Mouse (Mus musculus) heart, postnatal 4 days (tissue): ENCODE data around the gene Exosc2. TPM values are rescaled to one million over a fixed set of nuclear protein-coding genes. Genes with fewer than 3 reads are reported as not detected.
A peak's percentile ranks its signal among the peaks of the same experiment; 100 is the strongest.

ENCODE experiments used
- DNase-seq: peaks from one replicate; pipeline ENCODE4 v3.0.0; 2021
- total RNA-seq, 2 experiments: library from RNA; stranded (reverse); gene quantifications; 2 replicates each; pipeline ENCODE4 v1.2.3; 2021

The Exosc2 gene
- 10 to 100 TPM; 21.6 to 22.9 TPM for total RNA-seq

DNA sequence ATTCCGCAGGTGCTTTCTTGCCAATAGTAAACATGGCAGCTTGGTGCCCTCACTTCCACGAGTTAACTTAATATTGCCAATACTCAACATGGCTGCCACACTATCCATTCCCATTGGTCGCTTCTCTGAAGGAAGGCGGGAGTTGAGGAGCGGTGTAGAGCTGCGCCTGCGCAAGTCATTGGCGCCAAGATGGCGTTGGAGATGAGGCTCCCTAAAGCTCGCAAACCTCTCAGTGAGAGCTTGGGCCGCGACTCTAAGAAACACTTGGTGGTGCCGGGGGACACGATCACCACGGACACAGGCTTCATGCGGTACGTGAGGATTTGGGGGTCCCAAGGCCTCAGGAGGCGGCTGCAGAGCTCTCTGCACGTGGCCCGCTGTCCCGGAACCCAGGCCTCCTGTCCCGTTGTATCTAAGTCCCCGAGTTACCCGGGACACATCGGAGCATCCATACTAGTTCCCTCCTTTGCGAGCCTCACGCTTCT lies at the start of gene Exosc2:
Exosc2 (plus strand) TSS at position 165 of the 485 bp plus-strand sequence.
- peak; percentile 94 for DNase-seq

DNA sequence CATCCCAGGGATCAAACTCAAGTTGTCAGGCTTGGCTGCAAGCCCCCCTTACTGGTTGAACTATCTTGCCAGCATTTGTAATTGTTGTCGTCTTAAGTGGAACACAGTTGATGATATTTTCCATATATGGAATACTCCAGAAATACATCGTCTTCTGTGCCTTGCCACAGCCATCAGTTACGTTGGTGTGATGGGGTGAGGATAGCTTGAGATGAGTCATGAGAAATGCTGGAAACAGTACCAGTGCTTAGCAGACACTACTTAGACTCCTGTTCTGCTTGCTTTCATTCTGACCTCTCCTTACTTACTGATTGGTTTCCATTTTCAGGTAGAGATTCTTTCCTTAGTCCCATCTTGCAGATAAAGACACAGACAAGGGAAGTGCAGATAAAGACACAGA lies 37.0 kb upstream of the Exosc2 start:
- no peak for DNase-seq

DNA sequence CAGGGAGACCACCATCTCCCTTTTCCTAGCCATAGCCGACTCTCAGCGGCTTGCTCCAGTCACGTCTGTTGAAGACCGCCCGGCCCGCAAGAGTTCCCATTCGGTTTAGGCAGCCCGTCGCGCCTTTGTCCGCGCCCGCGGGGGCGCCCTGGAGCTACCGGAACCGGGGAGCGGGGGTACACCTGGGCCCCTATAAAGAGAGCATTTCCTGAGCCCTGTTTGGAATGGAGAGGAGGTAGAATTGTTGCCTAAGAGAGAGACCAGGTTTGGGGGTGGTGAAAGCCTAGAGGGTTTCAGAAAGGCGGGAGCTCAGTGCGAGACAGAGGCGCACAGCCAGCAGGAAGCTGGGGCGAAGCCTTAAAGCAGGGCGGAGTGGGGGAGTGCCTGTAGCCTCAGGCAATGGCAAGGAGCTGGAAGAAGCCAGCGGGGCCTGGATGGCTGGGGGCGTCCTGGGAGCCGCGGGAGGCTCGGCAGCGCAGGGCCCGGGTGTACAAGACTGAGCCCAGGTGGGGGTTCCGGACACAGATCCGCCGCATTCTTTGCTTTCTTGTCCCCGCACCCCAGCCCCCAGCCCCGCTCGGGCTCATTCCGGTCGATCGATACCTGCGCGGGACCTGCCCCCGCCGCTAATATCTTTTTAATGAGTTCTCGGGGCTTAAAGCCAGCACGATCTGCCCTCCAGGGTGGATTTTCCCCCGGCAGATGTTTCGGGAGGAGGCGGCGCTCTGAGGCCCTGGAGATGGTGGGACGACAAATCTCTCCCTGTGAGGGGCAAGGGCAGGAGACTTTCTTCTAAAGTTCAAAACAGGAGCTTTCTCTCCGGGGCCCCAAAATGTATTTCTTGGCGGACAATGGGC lies 35.0 kb upstream of the Exosc2 start:
- DNase-seq, result no peak

DNA sequence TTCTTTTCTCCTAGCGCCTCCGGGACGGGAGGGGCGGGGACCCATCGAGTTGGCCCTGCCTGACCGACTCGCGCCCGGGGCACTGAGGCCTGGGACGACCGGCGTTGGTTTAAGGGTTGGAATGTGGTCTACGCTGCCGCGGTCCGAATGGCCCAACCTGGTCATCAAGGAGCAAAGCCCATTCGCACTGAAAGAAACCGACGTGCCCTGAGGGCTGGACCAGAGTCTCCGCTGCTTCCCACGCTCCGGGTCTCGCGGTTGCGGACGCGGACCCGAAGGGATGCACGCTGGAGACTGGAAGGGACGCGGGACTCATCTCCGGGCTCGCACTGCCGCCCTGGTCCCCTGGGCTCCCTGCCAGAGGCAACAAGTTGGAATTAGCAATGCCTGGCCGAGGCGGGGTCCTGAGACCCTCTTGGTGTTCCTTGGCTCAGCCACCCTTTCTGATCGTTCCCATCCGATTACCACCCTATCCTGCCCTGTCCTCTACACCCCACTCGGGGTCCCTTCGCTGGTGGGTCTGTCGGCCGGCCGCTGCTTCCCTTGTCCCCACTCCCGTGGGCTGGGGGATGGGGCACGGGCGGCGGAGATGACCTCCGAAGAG lies 34.3 kb upstream of the Exosc2 start:
- DNase-seq, result no peak

DNA sequence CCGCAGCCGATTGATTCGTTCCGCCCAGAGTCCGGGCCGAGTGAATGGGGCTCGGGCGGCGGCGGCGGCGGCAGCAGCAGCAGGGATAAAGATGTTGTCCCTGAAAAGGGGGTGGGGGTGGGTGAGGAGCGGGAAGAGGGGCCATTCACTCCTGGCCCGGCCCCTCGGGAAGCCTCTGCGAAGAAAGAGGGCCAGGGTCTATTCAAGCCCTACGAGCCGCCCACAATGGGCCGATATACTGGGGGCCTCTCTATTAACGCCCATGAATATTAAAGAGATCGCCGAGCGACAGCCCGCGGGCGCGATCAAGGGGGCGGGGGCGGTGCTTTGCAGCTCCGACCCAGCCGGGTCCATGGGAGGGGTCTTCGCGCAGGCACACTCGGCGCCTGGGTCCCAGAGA lies 33.8 kb upstream of the Exosc2 start:
- no peak for DNase-seq

DNA sequence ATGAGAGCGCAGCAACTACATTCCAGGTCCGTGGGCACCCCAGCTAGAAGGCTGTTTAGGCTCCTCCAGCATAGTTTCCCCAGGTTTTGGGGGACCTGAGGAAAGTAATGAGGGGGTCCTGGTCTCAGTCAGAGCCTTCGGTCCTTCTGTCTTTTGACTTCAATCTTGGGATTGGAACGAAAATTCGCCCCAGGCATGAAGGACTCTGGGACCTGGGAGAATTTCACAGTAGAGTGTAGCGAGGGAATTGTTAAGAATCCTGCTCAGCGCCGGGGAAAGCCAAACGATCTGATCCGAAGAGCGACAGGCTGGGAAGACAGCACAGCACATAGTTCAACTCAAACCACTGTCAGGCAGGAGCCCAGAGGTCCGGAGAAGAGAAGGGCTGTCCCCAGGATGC lies 33.2 kb upstream of the Exosc2 start:
- DNase-seq, result no peak

DNA sequence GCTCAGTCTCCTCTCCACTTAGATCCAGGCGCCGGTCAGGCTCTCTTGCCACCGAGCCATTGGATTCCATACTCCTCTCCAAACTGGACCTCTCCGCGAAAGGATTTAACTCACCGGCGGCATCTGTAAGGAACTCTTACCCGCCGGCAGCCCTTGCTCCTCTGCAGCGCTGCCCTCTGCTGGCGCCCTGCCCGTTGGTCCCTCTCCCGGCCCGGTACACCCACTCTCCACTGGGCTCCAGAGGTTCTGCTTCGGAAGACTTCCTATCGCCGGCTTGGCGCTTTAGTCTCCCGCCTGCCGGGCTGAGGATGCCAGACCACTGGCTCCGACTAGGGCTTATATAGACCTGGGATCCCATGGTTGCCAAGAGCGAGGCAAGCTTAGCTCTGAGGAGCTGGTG lies 32.7 kb upstream of the Exosc2 start:
- DNase-seq, result peak; percentile 52

DNA sequence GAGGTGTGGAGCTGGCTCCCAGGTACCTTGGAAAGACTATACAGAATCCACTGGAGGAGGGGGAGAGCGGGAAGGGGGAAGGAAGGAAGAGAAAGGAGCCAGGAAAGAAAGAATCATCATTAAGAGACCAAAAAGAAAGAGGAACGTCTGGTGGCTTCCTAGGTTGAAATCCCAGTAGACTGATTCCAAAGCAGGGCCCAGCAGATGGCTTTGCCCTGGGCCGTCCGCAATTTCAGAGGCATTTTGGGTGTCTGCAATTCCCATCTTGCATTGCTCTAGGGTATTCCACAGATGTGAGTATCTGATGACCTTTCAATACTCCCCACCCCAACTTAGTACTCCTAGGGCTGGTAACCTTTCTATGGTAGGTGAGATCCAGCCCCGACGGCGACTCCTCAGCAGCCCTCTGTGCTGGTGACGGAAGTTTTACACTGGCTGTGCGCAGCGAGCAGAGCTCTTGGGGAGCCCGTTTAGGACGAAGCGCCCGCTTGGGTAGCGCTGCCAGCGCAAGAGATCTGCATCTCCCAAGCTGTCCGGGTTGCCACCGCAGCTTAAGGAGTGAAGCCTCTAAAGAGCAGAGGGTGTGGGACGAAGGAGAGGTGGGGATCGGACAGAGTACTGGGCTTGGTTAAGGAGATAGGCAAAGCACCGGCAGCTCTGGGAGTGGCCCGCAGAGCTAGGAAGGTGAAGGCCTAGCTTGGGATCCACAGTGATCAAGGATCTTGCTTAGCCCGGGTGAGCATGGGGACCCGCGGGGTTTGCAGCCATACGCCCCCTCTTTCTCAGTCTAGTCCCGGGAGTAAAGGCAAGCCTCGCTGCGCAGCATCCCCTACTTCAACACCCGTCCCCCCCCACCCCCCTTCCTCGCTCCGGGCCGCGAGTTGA lies 31.7 kb upstream of the Exosc2 start:
- DNase-seq, result no peak

DNA sequence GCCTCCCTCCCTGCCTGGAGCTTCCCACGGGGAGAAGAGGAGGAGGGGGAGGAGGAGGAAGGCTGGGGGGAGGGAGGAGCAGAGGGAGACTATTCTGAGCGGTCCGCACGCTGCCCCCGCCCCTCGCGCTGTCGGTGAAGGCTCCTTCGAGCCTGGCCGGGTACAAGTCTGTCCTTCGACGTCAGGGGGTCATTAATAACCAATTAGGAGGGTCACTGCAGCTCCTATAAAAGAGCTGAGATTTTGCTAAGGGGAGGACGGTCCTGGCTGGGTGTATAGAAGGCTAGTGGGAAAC lies 31.1 kb upstream of the Exosc2 start:
- DNase-seq, result no peak

DNA sequence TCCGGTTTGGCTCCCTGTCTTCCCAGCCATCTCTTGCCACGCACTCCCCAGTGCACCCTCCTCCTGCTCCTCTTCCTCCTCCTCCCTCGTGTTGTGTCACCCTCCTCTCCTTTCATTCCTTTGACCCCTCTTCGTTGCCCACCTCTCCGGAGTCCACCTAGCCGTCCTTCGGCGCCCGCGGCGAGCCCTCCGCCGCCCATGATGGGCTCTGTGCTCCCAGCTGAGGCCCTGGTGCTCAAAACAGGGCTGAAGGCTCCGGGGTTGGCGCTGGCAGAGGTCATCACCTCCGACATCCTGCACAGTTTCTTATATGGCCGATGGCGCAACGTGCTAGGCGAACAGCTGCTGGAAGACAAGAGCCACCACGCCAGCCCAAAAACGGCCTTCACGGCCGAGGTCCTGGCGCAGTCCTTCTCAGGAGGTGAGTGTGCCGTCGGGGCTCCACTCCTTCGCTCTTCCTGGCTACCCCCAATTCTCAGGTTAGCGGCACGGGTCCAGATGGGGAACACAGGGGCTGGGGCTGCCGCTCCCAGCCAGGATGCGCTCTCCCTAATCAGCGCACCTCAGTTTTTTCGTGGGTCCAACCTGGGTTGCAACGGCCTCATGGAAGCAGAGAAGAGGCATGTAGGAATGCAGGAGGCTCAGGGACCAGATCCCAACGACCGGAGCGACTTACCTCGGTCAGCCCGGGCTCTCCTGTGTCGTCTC lies 30.5 kb upstream of the Exosc2 start, which contains the start of gene Prdm12:
Prdm12 (plus strand) TSS at position 137 of the 708 bp plus-strand sequence.
- no peak for DNase-seq

DNA sequence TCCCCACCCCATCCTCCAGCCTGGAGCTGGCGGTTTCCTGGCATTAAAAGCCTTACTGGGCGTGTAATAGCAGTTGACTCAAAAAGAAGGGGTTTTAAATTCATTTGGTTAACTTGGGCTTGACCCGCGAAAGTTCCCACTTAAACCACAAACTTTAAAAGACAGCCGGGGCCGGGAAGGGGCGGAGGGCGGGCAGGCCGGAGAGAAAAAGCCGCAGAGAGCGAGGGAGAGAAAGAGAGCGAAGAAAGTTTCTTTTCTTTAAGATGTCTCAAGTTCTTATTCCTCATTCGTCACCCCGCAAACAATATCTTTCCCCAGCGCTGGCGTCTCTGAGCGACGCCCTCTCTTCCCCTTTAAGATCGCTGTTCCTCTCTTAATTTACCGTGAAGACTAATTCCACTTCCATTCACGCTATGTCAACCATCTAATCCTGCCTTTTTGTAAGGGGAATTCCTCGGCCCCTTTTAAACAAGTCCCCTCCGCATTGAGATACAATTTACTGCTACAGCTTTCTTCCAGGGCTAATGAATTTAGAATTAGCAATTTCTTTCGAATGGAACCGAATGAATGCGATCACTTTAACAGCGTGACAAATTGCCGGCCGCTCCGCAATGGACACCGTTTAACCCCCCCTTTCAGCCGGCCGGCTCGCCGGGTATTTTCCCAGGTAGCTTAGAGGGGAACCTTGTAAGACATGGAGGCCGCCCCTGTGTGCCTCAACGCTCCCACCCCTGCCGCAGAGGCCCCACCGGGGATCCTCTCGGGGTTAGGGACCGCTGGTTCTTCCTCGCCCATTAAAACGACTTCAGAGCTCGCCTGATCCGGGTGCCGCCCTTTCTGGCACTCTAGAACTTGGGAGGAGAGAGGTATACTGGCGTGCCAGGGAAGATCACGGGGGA lies 29.7 kb upstream of the Exosc2 start:
- no peak for DNase-seq

DNA sequence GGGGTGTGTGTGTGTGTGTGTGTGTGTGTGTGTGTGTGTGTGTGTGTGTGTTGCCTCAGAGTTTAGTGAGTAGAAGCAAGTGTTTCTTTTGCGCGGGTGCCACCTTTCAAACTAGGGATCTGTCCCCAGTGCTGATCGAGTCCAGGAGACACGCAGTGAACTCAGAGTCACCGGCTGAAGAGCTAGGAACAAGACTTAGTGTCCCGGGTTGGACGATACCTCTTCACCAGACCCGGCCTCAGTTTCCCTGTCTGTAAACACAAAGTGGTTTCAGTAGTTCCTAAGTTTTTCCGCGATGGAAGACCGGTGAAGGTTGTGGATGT lies 29.0 kb upstream of the Exosc2 start:
- no peak for DNase-seq

DNA sequence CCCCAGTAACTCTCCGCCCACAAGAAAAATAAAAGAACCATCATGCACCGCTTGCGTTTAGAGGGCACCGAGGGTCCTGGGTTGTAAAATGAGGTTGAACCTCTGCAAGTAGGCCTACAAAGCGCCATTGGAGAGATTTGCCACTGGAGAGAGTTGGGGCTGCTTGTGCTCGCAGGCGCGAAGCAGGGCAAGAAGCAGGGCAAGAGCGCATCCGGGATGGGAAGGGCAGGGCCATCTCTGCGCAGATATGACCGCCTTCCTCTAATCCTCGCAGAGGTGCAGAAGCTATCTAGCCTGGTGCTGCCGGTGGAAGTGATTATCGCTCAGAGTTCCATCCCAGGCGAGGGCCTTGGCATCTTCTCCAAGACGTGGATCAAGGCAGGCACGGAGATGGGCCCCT lies 28.6 kb upstream of the Exosc2 start:
- no peak for DNase-seq

DNA sequence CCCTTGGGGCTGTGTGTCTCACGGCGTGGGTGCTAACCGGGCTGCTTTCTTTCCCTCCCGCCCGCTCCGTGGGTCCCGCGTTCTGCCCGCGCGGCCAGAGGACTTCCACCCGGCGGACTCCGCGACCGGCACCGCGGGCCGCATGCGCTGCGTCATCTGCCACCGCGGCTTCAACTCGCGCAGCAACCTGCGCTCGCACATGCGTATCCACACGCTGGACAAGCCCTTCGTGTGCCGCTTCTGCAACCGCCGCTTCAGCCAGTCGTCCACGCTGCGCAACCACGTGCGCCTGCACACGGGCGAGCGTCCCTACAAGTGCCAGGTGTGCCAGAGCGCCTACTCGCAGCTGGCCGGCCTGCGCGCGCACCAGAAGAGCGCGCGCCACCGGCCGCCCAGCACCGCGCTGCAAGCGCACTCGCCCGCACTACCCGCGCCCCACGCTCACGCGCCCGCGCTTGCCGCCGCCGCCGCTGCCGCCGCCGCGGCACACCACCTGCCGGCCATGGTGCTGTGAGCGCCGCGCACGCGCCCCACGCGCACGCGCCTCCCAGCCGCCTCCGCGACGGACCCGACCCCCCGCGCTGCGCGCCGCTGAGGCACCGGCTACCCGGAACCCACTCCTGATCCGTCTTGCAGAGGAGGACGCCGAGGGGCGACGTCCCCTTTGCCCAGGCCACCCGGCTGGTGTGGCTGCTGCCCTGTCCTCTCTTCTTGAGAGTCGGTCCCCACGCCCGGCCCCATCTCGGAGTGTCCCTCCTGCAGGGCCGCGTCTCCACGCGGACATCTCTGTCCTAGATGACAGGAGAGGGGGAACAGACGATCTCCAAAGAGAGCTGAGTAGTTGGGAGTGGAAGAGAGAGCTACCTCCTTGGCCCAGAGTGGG lies 16.3 kb upstream of the Exosc2 start:
- no peak for DNase-seq

DNA sequence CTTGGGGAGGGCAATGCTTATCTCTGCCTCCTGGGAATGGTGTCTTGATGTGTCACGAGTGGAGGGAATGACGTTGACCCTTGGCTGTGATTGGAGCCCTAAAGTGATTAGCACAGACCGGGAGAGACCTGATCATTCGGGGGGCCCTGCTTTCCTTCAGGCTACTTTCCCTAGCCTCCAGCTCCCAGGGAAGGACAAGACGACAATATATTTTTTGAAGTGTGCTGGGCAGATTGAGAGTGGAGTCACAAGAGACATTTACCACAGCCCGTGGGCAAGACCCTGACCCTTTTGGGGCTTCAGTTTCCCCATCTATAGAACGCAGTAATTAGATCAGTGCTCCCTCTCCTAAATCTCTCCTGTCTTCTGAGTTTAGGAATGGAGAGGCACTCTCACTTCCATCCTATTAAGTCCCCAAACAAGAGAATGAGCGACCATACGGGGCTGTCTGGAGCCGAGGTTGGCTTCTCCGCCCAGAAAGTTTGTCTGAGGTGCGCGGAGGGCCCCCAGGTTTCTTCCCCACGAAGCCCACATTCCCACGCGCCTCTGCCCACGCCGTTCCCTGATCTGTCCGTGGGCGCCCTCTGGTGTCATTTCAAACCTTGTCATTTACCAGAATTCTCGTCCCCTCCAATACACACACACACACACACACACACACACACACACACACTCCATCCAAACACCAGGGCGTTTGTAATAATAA lies 15.5 kb upstream of the Exosc2 start:
- DNase-seq, result peak; percentile 66

DNA sequence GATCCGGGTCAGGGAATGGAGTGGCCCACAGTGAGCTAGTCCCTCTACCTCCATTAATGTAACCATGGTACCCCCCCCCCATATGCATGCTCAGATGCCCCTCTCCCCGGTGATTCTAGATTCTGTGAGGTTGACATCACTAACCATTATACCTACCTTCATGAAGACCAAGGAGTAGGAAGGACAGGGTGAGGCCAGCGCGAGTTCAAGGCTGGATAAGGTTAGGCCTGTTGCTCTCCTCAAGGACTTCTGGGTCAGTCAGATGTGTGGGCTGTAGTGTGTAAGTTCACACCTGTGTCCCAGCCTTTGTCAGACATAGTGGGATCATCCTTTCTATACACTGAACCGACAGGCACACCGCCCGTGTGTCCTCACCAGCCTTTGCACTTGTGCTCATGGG lies 14.1 kb upstream of the Exosc2 start:
- no peak for DNase-seq

DNA sequence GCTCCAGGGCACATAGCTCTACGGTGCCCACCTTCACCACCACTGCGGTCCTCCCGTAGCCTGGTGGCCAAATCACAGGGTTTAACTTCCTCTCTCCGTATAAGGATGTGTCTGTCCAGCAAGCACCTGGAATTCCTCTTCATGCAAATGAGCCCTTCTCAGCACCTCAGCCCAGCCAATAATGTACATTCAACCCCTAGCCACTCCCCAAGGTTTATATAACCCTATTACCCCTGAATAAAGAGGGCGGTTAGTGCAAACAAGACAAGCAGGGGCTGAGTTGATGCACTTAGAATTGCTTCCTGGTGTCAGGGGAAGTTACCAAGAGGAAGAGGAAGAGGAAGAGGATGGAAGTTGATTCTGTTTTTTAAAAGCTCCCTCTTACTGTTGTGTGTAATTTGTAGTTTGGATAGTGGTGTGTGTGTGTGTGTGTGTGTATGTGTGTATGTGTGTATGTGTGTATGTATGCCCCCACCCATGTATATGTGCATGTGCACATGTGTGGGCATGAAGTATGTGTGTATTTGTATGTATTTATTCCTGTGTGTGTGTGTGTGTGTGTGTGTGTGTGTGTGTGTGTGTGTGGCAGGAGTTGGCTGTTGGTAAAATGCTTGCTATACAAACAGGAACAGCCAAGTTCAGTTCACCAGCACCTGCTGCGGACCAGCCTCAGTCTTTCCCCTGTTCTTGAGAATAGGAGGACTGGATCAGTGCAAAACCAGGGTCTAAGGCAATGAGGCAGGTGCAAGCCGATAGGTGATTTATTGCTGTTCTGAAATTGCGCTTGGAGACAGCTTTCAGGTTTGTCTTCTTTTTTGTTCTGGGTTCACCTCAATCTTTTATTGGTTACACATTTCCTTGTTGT lies 7.3 kb upstream of the Exosc2 start:
- DNase-seq, result no peak

DNA sequence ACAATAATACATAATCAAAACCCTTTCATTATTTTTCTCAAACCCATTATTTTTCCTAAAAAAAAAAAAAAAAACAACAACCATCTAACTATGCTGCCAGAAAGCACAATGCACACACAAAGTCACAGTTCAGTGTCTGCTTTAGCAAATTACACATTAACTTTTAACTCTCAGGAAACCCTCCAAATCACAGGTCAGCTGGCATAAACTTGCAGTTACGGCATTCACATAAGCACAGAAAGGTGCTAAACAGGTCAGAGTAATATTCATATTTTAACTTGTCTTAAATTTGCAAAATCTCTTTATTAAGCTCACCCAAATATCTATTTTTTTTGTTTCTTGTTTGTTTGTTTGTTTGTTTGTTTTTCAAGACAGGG lies 6.7 kb upstream of the Exosc2 start:
- no peak for DNase-seq

DNA sequence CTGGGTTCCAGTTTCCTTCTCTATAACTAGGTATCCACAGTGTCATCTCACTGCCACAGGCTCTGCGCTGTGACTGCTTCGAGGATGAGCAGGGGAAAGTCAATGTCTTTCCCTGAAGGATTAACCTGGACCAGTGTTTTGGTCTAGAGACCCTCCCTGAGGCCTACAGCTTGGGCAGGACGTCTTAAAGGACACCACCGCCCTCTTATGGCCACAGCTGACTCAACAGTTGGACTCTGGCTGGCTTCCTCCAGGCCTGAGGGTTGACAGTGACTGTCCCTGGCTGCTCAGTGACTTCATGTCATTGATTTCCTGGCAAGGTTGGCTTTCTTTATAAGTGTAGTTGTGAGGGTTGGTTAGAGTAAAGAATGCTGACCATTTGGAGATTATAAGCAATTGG lies 3.2 kb upstream of the Exosc2 start:
- DNase-seq, result peak; percentile 49
